Mouse (Mus musculus) leukemia stem cell, adult 10-12 weeks (primary cell): Measurements from ENCODE around the gene Ccdc88c. TPM values are rescaled to one million over a fixed set of nuclear protein-coding genes. Genes with fewer than 3 reads are reported as not detected.

Source experiments
- polyA plus RNA-seq: library from polyadenylated mRNA; stranded (reverse); fragments of >175 nt; gene quantifications from 2 replicates; pipeline ENCODE4 v1.2.3, GENCODE M21; 2012; ENCODE audit warnings: low replicate concordance

The Ccdc88c gene
- 120 and 152 TPM in 2 replicates for polyA plus RNA-seq

GRCm38 (mm10) chr12:101028954-101029731, at the start of gene Ccdc88c:
Ccdc88c (minus strand) TSS chr12:101029056.

GRCm38 (mm10) chr12:100907598-100908297, 121.1 kb downstream of the Ccdc88c start, which contains the start of gene Gpr68:
Gpr68 (minus strand) TSS chr12:100908198.

Other genes with a start within 250 kb of the Ccdc88c start
- gene Dglucy, start 250.0 kb downstream of the Ccdc88c start, polyA plus RNA-seq, result 1.1 and 1.4 TPM in 2 replicates
- 1.1 and 1.8 TPM in 2 replicates for gene Gpr68, start 120.9 kb downstream of the Ccdc88c start, polyA plus RNA-seq
- gene Ppp4r3a, start 54.6 kb upstream of the Ccdc88c start, polyA plus RNA-seq, result 31.0 and 43.7 TPM in 2 replicates